Mouse (Mus musculus) bone marrow, adult 2 months (tissue): Measurements from ENCODE around the gene Stfa2l1.

Experiments
- CTCF ChIP-seq: fragments of 200-500 bp; IDR thresholded peaks from 2 replicates; pipeline ENCODE4 v1.5.1; 2011; ENCODE audit warnings: low read length, control low read depth; ENCODE audit not compliant: control insufficient read depth, insufficient read depth
- POLR2A ChIP-seq: fragments of 200-500 bp; IDR thresholded peaks from 2 replicates; pipeline ENCODE4 v1.6.1; 2011; ENCODE audit warnings: low read depth, mild to moderate bottlenecking, control low read depth, low read length, borderline replicate concordance; ENCODE audit not compliant: control insufficient read depth

DNA sequence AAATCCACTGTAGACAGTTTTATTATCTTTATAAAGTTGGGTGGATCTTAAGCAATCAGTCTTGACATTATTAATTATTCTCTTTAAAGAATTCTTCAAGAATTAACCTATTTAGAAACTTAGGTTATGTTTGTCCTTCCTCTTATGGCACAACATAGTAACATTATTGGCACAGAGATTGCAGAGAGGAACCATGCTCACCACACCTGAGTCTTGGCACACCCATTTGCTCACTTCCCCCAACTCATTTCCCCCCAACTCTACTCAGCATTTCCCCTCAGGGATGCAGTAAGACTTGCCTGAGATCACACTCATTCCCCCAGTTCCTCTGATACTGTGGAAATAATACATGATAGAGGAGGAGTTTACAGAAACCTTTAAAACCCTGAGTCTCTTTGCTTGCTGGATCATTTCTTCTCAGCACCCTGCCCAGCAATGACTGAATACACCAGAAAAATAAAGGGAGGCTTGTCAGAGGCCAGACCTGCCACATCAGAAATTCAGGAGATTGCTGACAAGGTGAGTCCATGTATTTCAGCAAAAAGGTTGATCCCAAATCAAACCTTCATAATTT is at the start of gene Stfa2l1:
- TF ChIP-seq POLR2A (no peak), CTCF (no peak)
